Mouse (Mus musculus) adrenal gland, postnatal 4 days (tissue): ENCODE measurements around the gene Map3k21. TPM values are rescaled to one million over a fixed set of nuclear protein-coding genes. Genes with fewer than 3 reads are reported as not detected.

Experiments
- DNase-seq, 2 experiments: peaks; one replicate each; pipeline ENCODE4 v3.0.0; 2021 to 2022; ENCODE audit warnings: low spot score in 2 of 2, mixed read lengths in 2 of 2
- total RNA-seq, 2 experiments: library from RNA; stranded (reverse); gene quantifications; 2 replicates each; pipeline ENCODE4 v1.2.3; 2021

Gene Map3k21
- total RNA-seq, 2 experiments from 2014 or later: 2.3 to 4.6 TPM

GRCm38 (mm10) chr8:125913206-125913605 is 3.0 kb downstream of the Map3k21 start:
- no peak for DNase-seq

GRCm38 (mm10) chr8:125914386-125914785 is 4.1 kb downstream of the Map3k21 start:
- no peak for DNase-seq

DNA sequence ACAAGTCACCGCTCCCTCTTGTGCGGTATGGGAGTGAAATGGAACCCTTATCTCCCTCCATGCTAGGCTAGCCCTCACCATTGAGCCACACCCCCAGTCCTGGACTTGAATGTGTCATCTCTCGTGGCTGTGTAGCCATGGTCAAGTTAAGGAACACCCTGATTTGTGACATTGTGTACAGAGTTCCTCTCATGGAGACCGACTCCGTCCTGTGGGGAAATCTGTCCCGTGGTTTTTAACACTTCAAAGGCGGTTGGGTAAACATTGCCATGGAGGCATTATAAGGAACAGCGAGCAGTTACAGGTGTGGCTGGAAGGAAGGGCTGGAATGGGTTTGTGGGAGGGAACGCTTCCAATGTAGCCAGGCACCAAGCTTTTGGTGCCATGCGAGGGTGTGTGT is 6.8 kb downstream of the Map3k21 start:
- no peak for DNase-seq

DNA sequence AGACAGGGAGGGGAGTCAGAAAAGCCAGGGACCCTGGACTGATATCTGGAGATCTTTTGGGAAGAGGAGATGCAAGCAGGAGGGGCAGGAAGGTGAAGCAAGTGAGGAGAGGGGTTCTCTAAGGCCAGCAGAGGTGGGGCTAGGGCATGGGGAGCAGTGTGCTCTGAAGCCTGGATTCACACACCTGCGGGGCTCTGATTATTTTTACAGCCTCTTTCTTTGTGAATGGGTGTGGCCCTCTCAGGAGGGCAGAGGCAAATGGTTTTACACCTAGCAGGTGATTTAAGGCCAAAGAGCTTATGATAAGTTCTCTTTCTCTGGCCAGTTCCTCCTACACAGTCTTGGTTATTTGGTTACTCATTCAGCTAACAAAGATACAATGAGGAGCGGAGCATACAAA is 8.5 kb downstream of the Map3k21 start:
- no peak for DNase-seq

- no peak for DNase-seq
Measured at GRCm38 (mm10) chr8:125919560-125919959, 9.3 kb downstream of the Map3k21 start.

DNA sequence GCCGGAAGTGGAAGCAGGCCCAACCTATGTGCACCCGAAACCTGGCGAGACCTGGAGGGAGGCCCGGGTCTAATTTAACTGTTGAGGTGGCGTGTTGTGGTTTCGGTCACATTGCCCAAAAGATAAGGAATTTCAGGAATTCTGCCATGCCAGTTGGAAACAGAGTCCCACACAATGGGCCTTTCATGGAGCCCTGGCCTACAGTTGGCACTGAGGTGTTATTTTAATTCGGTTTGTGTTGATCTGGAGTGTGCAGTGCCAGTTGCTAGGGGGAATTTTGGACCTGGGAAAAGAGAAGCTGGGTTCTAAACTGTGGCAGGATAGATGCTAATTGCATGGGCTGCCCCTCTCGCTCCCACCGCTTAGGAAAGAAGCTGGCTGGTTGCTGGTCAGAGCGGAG is 10.0 kb downstream of the Map3k21 start:
- no peak for DNase-seq

GRCm38 (mm10) chr8:125920761-125921160 is 10.5 kb downstream of the Map3k21 start:
- DNase-seq: no peak

DNA sequence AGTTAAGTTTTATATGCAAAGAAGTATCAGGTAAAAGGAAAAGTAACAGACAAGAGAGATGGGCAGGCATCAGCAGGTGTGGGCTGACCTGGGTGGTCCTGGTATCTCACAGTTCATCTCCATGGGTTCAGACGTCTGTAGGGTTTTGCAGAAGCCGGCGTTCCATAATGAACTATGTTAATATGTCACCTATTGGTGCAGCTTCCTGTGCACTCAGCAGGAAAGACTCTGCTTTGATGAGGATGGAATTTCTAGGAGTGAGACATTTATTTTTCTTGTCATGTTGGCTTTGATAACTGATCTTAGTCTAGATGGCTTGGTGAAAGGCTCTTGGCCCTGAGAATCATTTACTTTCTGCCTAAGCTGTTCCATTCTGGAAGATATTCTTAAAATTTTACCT is 12.1 kb downstream of the Map3k21 start:
- DNase-seq: no peak

GRCm38 (mm10) chr8:125926636-125927035 is 16.4 kb downstream of the Map3k21 start:
- DNase-seq: no peak

DNA sequence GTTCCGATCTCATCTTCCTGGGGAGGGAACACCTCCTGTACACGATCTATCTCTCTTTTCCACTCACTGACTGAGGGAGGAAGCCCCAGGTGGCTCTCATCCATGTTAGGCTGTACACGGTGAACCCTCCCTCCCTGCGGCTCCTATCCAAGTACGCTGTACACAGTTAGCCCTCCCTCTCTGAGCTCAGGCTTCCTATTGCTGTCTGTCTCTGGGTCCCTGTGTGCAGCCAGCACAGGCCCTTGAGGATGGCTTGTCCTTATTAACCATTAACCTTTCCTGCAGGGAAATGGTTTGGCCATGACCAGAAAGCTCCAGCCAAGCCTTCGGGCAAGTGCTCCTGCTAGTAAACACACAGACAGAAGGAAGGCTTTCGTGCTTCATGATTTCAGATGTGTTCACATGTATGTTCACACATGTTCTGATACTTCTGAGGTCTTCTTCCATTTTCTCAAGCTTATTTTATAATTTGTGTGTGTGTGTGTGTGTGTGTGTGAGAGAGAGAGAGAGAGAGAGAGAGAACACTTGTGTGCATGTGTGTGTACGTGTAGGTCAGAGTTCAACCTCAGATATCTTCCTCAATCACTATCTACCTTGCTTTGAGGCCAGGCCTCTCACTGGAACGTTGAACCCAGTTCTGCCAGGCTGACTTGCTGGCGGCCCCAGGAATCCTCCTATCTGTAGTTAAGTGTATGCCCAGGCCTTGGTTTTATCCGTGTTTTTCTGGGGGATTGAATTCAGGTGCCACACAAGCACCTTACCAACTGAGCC is 20.2 kb downstream of the Map3k21 start:
- DNase-seq: no peak

DNA sequence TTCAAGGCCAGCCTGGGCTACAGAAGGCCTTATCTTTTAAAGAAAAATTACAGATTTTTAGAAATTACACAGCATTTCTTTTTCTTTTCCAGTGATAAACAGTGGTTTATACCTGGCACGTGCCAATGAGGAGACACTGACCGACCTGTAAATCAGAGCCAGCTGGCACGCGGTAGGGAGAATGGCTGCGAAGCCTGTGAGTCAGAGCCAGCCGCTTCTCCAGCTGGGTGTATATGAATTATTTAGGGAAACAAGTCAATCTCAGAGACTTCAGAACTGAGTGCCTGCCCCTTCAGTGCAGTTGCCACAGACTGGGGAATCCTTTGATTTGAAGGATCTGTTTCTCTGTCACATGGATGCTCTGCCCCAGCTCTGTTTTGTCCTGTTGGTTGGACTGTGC is 21.6 kb downstream of the Map3k21 start:
- DNase-seq: no peak

- peak in 1 of 2 experiments; percentile 34 for DNase-seq
Measured at GRCm38 (mm10) chr8:125935649-125936048, 25.4 kb downstream of the Map3k21 start.

DNA sequence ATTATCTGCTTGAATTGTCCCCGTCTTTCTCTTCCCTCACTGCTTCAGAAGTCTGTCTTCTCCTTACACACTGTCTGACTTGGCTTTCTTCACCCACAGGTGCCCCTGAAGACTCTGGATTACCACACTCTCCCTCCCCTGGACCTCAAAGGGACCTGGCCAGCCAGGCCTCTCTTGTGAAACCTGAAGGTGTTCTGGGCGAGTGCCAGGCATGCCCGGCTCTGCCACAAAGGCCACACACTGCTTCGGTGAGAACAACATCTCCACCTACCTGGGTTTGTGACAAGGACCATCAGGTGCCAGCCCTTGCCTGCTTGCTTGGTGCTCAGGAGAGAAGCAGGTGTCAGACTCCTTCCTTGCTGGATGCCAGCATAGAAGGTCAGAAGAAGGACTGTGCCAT is 34.3 kb downstream of the Map3k21 start:
- DNase-seq: no peak

- DNase-seq: no peak
Measured at GRCm38 (mm10) chr8:125948696-125949308, 38.6 kb downstream of the Map3k21 start.

- peak; percentile 17 to 68 for DNase-seq
Measured at GRCm38 (mm10) chr8:125950007-125950940, 40.0 kb downstream of the Map3k21 start.

DNA sequence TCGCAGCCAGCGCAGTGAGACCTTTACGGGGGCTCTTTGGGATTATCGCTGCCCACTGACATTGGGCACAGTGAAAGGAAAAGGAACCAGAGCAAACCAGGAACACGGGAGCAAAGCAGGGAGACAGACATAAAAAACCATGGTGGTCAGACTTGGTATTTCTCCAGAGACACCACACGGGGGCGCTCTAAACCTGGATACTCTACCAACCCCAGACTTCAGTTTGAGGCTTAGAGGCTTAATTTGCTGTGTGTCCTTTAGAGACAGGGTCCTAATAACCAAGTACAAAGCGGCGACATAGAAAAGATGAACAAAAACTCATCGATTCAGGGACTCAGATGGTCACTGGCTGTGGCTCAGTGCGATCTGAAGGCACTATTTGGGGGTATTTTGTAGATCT is 45.4 kb downstream of the Map3k21 start:
- no peak for DNase-seq

DNA sequence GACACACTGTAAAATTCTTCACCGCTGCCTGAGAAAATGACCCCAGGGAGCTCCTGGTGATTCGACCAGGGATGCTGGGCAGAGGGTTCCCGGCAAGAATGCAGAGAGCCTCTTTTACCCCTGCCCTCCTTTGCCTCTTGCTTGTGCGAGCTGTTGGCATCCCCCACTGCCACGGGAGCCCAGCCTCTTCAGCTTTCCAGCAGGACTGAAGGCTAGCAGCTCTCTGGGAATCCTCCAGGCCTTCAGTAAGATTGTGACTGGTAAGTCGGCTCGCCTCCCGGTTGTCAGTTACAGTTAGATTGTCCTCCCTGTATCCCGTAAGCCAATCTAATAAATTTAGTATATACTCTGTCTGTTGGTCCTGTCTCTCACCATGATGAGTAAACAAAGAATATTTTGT is 46.5 kb downstream of the Map3k21 start:
- no peak for DNase-seq

DNA sequence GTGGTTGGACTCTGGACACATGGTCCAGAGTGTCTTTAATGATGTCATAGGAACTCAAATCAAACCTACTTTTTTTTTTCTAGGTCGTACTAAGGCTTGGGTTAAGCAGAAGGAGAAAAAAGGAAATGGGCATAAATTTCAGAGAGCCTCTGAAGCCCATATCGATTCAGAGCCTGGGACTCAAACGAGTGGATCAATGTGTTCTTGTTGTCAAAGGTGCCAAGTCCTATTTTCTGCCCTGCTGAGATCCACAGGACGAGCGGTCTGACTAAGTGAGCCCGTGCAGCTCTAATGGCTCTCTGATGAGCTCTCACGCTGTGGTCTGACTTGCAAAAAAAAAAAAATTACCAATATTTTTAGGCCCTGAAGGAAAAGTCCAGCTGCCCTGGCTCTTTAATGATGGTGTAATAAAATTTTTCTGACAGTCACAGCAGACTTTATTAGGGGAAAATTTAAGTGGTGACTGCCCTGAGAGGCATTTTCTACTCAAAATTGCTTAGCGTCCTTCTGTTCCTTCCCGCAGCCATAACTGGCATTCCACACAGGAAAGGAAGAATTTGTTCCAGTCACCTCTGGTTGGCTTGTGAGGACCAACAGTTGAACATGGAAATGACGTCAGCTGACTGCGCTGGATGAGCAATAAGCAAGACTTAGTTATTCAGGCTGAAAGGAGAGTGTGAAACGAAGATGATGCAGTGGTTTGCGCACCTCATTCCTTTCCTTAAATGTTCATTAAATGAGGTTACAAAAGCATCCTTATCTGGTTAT is 47.2 kb downstream of the Map3k21 start:
- no peak for DNase-seq

DNA sequence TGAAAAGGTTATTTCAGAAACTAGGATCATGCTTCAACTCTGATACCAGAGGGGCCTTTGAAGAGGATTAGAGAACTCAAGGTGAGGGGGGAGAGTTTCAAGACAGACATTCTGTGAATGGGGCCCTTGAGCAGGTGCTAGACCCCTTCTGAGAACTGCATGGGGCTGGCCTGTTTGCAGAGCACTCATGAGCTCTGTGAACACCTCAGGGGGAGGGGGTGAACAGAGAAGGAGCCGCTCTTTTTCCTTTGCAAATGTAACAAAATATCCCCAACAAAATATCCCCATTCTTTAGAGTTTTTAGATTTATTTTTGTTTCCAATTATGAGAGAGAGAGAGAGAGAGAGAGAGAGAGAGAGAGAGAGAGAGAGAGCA is 47.7 kb downstream of the Map3k21 start:
- no peak for DNase-seq

GRCm38 (mm10) chr8:125959363-125959771 is 49.1 kb downstream of the Map3k21 start:
- DNase-seq: no peak

DNA sequence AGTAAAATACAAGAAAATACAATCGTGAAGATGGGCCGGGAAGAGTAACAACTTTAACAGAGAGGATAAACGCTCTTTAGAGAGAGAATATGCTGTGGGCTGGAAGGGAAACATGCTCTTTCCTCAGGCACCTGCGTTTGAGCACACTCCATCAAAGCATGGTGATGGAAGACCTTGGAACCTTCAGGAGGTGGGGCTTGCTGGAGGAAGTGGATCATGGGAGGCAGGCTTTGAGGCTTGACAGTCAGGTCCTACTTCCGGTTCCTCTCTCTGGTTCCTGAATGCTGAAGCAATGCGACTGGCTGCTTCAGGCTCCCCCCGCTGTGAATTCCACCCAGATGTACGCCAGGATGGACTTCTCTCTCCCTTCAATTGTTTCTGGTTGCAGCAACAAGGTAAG is 49.8 kb downstream of the Map3k21 start:
- no peak for DNase-seq
